Mouse (Mus musculus) Patski (cell line): ENCODE results near the gene Tmem184a. TPM values are rescaled to one million over a fixed set of nuclear protein-coding genes. Genes with fewer than 3 reads are reported as not detected.

ENCODE experiments used
- ATAC-seq: fragments of 100-300 bp; one replicate; pipeline ENCODE4 v1.8.0; 2021
- CTCF ChIA-PET: fragments of 350-600 bp; sonication (Branson Sonifier 250); formaldehyde crosslinking; loops from one replicate; lab custom pipeline; 2022; ENCODE audit warnings: inconsistent platforms; lab: Charles Lee
- POLR2A ChIA-PET: fragments of 350-600 bp; sonication (Branson Sonifier 250); formaldehyde crosslinking; loops from one replicate; lab custom pipeline; 2022; ENCODE audit warnings: antibody characterized with exemption, inconsistent platforms; lab: Charles Lee
- DNase-seq: peaks from one replicate; pipeline ENCODE4 v3.0.0-alpha.2; 2011; ENCODE audit warnings: low read depth, low spot score
- H3K27me3 ChIP-seq: fragments of 371-371 bp; one replicate; pipeline ENCODE4 v1.5.1; 2021
- CTCF ChIP-seq: fragments of 100-300 bp; IDR thresholded peaks from one replicate; pipeline ENCODE4 v1.5.1; 2021
- in situ Hi-C: fragments of 300-500 bp; cut with MboI; formaldehyde crosslinking; loops from 3 replicates; pipeline ENCODE4 v1.11.1; 2018; ENCODE audit warnings: low pct_unique_long_range_greater_than_20kb, mixed read lengths
- polyA plus RNA-seq: library from polyadenylated mRNA; unstranded; gene quantifications from one replicate; pipeline ENCODE4 v1.2.3, GENCODE M21; 2021

Gene Tmem184a
- polyA plus RNA-seq, 1 experiment from 2014 or later = not detected

DNA sequence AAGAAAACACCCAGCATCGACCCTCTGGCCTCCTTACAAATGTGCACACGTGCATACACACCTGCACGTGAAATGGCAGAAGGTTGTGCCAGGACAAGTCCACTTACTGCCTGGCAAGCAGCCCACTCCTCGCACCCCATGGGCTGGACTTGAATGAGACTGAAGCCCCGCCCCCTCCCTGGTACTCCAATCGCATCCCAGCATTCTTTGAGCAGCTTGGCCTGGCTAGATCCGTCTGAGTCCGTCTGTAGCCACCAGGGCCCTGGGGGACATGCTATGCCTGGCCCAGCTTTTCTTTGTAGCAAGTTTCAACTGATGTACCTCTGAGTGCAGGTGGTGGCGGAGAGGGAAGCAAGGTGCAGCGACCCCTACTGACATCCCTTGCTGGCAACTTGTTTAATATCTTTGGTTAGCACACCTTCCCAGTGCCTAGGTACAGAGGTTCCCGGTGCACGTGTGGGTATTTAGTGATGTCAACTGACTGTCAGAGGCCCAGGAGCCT is 16.1 kb downstream of the Tmem184a start:
- no peak for DNase-seq
- CTCF ChIA-PET = interaction anchor here (0.8 kb wide), 1 partner anchor 15 kb away, joined by 4 read pairs; no protein-coding TSS in a partner anchor
- H3K27me3 ChIP-seq = no peaks in the 10 kb centered on the region
- in situ Hi-C loops = no loop called here
- ATAC-seq = no peak
- POLR2A ChIA-PET = interaction anchor here (1.2 kb wide), 1 partner anchor 12 kb away, joined by 3 read pairs; no protein-coding TSS in a partner anchor
- TF ChIP-seq CTCF = no peak

DNA sequence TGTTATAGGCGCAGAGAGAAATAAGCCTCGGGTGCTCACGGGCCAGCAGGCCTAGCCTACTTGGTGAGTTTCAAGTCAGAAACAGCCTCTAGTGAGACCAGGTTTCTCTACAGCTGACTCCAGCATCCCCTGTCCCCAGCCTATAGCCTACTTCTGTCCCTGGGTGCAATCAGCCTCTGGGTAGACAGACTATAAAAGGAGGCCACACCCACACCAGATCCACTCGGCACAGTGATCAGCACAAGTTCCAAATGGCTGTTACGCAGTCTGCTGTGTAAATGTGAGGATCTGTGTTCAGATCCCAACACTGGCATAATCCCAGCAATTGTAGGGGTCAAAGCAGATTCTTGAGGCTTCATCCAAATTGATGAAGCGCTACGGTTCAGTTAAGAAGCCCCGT is 16.6 kb downstream of the Tmem184a start:
- H3K27me3 ChIP-seq = no peaks in the 10 kb centered on the region
- CTCF ChIA-PET = interaction anchor here (0.8 kb wide), 1 partner anchor 16 kb away, joined by 4 read pairs; no protein-coding TSS in a partner anchor
- in situ Hi-C loops = no loop called here
- no peak for TF ChIP-seq CTCF
- DNase-seq (no peak), ATAC-seq (no peak)
- POLR2A ChIA-PET = interaction anchor here (1.2 kb wide), 1 partner anchor 11 kb away, joined by 3 read pairs; no protein-coding TSS in a partner anchor

DNA sequence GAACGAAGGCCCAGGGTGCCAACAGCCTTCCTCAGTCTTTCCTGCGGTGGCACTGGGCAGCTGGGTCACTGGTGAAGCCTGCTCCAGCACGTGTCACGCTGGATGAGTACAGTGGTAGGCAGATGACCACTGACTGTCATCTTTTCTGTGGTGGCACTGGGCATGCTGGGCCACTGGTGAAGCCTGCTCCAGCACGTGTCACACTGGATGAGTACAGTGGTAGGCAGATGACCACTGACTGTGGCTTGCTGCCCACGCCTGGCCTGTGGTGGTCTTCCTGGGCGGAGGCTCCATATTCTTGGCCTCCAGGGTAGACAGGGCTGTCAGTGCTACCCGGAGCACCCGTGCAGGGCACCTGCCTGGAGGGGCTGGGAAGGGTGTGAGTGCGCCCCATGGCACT is 17.8 kb downstream of the Tmem184a start:
- in situ Hi-C loops = no loop called here
- ATAC-seq = no peak
- CTCF ChIA-PET = no interaction called here
- no peaks in the 10 kb centered on the region for H3K27me3 ChIP-seq
- no peak for TF ChIP-seq CTCF
- no peak for DNase-seq
- POLR2A ChIA-PET = no interaction called here

DNA sequence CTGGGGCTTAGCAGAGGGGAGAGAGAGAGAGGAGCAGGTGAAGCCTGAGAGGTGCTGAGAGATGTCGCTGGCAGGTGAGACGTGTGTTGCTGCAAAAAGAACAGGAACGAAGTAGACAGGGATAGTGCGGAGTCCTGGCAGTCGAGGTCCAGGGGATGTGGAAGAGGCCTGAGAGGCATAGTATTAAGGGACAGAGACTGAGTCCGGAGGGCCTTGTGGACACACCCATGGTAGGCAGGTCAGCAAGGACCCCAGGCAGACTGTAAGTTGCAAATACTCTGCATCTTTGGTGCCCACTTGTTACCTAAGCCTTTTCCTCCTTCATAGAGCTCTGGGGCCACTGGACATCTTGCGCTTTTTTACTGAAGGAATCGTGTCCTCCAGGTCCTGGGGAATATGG is 18.5 kb downstream of the Tmem184a start:
- ATAC-seq = no peak
- in situ Hi-C loops = no loop called here
- no peaks in the 10 kb centered on the region for H3K27me3 ChIP-seq

DNA sequence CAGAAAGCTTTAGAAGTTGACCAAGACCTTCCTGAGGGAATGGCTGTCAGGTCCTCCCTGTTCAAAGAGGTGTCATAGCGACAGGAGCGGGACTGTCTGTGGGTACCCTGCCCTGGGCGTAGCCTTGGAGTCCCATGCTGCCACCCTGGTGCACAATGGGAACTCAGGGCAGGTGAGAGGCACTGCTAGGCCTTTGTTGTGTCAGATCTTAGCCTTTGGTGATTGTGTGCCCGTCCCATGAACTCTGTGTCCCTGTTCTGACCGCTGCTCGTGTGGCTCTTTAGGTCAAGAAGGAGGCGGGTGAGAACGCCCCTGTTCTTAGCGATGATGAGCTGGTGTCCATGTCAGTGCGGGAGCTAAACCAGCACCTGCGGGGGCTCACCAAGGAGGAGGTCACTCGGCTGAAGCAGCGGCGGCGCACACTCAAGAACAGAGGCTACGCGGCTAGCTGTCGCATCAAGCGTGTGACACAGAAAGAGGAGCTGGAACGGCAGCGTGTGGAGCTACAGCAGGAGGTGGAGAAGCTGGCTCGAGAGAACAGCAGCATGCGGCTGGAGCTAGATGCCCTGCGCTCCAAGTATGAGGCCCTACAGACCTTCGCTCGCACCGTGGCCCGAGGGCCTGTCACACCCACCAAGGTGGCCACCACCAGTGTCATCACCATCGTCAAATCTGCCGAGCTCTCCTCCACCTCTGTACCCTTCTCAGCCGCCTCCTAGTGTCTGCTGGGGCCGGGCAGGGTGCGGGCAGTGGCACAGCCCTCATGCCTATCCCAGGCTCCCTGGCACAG is 19.7 kb downstream of the Tmem184a start:
- in situ Hi-C loops = no loop called here
- TF ChIP-seq CTCF = no peak
- CTCF ChIA-PET = interaction anchor here (1.1 kb wide), 1 partner anchor 12 kb away, joined by 3 read pairs; no protein-coding TSS in a partner anchor
- ATAC-seq (no peak), DNase-seq (no peak)
- H3K27me3 ChIP-seq = no peaks in the 10 kb centered on the region
- POLR2A ChIA-PET = interaction anchor here (0.9 kb wide), 2 partner anchors 8 to 12 kb away, joined by 3 read pairs; no protein-coding TSS in a partner anchor

More for the DNA sequence above, 18.5 kb downstream of the Tmem184a start:
- ChIA-PET CTCF (no interaction called here), POLR2A (interaction anchor here (0.9 kb wide), 1 partner anchor 11 kb away, joined by 3 read pairs; no protein-coding TSS in a partner anchor)
- TF ChIP-seq CTCF = no peak
- no peak for DNase-seq

DNA sequence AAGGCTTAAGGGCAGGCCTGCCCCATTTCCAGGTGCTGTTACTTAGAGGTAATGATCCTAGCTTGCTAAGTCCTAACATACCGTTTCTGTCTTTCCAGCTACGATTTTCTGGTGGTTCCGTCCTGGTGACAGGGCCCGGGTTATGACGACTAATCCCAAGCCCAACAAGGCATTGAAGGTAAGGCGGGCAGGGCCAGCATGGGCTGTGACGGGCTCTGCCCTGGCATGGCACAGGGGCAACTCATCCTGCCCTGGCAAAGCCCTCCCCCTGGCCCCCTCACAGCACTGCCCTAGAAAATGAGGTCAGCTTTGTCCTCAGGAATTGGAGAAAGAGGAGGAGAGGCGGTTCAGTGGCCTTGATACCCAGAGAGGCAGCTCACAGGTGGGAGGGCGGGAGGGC is 20.7 kb downstream of the Tmem184a start:
- no peak for DNase-seq
- POLR2A ChIA-PET = interaction anchor here (0.6 kb wide), 1 partner anchor 321 kb away, joined by 3 read pairs; no protein-coding TSS in a partner anchor
- no peak for TF ChIP-seq CTCF
- ATAC-seq = no peak
- in situ Hi-C loops = no loop called here
- CTCF ChIA-PET = interaction anchor here (1.2 kb wide), 1 partner anchor 23 kb away, joined by 4 read pairs; the partner anchor contains the start of gene Ints1
- H3K27me3 ChIP-seq = no peaks in the 10 kb centered on the region

DNA sequence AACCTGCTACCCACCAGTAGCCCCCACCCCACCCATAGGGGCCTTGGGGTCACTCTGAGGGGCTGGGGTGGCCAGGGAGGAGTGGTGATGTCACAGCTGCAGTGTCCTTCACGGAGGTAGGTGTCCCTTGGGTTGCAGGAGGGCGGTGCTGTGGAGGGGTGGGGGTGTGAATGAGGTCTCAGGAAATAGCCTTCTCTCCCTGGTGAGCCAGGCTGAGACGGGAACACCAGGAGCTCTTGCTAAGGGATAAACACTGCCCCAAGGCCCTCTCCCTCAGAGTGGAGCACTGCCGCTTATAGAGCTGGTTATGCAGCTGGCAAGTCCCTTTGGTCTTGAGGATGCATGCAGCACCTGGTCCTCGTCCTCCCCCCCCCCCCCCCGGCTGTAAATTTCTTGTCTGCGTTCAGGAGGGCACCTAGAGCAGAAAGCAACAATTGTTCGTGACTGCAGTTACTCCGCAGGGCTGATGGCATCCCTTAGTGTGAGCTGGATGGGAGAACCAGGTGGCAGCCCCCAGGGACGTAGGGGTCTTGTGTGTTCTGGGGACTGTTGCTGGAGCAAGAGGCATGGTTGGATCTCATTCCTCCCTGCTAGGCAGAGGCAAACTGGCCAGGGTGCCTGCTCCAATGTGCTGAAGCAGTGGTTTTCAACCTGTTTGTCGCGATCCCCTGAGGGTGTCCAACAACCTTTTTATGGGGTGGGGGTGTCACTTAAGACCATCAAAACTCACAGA is 21.4 kb downstream of the Tmem184a start:
- no peak for DNase-seq
- H3K27me3 ChIP-seq = no peaks in the 10 kb centered on the region
- POLR2A ChIA-PET = interaction anchor here (0.7 kb wide), 1 partner anchor 751 kb away, joined by 4 read pairs; no protein-coding TSS in a partner anchor
- CTCF ChIA-PET = interaction anchor here (1.2 kb wide), 1 partner anchor 22 kb away, joined by 4 read pairs; the partner anchor contains the start of gene Ints1
- ATAC-seq = no peak
- in situ Hi-C loops = no loop called here
- no peak for TF ChIP-seq CTCF

DNA sequence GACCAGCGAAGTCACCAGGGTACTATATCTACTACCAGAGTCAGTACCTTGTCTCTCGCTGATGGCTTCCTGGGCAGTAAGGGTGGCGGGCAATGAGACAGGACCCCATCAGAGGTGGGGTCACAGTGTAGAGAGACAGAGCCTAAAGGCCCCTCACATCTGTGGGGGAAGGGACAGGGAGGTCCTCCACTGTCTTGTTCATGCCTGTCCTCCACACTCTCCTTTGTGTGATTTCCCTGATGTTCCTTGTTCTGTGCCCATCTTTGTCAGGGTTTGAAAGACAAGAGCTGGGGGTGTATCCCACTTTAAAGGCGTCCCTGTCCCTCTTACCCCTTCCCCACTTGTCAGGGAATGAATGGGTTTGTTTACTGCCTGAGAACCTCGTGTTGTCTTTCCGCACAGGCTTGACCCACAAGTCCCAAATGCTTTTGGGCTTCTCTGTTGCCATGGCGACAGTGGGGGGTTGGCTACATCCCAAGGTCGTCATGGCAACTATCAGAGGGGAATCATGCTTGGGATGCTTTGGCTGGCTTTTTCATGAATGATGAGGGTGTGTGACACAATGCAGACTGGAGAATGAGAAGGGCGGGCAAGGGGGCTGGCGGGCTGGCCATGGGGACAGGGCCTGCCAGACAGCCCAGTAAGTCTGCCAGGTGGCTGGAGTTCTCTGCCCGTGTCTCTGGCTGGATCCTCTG is 22.1 kb downstream of the Tmem184a start:
- ATAC-seq = peak; percentile 6
- CTCF ChIA-PET = interaction anchor here (1.2 to 1.6 kb wide), 2 partner anchors 8 to 22 kb away, joined by 3 to 4 read pairs; partner anchors contain the start of gene Ints1
- in situ Hi-C loops = no loop called here

DNA sequence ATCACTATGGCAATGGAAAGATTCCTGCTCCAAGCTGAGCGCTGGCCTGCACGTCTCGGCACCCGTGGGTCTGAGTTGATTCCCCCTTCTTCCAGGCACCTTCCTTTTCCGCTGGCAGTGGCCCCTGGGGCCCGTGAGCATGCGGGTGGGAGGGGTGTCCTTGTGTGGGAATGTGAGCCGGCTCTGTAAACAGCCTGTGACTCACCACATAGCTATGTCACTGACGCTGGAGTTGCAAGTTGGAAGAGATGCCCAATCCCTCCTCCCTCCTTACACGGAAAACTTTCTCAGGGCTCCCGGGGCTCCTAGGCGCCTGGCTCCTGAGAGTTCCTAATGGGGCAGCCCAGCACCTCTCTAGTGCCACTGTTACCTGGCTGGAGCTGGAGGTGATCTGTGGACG is 22.8 kb downstream of the Tmem184a start:
- TF ChIP-seq CTCF = no peak
- DNase-seq = peak; percentile 97
- peak; percentile 40 for ATAC-seq
- ChIA-PET POLR2A (interaction anchor here (0.6 to 1.0 kb wide), 2 partner anchors 10 to 20 kb away, joined by 3 read pairs; no protein-coding TSS in a partner anchor), CTCF (interaction anchor here (1.1 to 1.6 kb wide), 2 partner anchors 9 to 15 kb away, joined by 3 read pairs; no protein-coding TSS in a partner anchor)
- H3K27me3 ChIP-seq = no peaks in the 10 kb centered on the region
- in situ Hi-C loops = no loop called here

More for the DNA sequence above, 22.1 kb downstream of the Tmem184a start:
- POLR2A ChIA-PET = interaction anchor here (0.7 kb wide), 1 partner anchor 752 kb away, joined by 4 read pairs; no protein-coding TSS in a partner anchor
- DNase-seq = peak; percentile 85
- TF ChIP-seq CTCF = no peak
- no peaks in the 10 kb centered on the region for H3K27me3 ChIP-seq
